Mouse (Mus musculus) CH12.LX (cell line): ENCODE data around the gene Psma6.

Experiments
- CHD2 ChIP-seq: IDR thresholded peaks from 2 replicates; pipeline ENCODE4 v1.6.1; 2011; ENCODE audit warnings: low read length, improper control_type of control experiment
- CTCF ChIP-seq, 2 experiments: IDR thresholded peaks in 1 of 2; conservative IDR thresholded peaks in 1 of 2; 2 replicates each; pipeline ENCODE4 v1.5.1; 2011 to 2012; ENCODE audit warnings: low read depth in 2 of 2, low read length in 2 of 2, improper control_type of control experiment in 1 of 2, inconsistent platforms in 1 of 2, mild to moderate bottlenecking in 1 of 2, moderate library complexity in 1 of 2
- MEF2A ChIP-seq: IDR thresholded peaks from 2 replicates; pipeline ENCODE4 v1.6.1; 2014; ENCODE audit warnings: low read depth, mild to moderate bottlenecking, inconsistent platforms, low read length, improper control_type of control experiment, borderline replicate concordance
- POLR2A ChIP-seq: IDR thresholded peaks from 2 replicates; pipeline ENCODE4 v1.6.1; 2011; ENCODE audit warnings: low read depth, mild to moderate bottlenecking, improper control_type of control experiment, low read length
- RCOR1 ChIP-seq: conservative IDR thresholded peaks from 2 replicates; pipeline ENCODE4 v1.6.1; 2012; ENCODE audit warnings: low read depth, mild to moderate bottlenecking, inconsistent platforms, low read length, improper control_type of control experiment
- USF2 ChIP-seq: conservative IDR thresholded peaks from 2 replicates; pipeline ENCODE4 v1.6.1; 2011; ENCODE audit warnings: low read depth, low read length, improper control_type of control experiment
- ZC3H11A ChIP-seq: IDR thresholded peaks from 2 replicates; pipeline ENCODE4 v1.6.1; 2012; ENCODE audit warnings: low read depth, mild to moderate bottlenecking, inconsistent platforms, low read length, improper control_type of control experiment

DNA sequence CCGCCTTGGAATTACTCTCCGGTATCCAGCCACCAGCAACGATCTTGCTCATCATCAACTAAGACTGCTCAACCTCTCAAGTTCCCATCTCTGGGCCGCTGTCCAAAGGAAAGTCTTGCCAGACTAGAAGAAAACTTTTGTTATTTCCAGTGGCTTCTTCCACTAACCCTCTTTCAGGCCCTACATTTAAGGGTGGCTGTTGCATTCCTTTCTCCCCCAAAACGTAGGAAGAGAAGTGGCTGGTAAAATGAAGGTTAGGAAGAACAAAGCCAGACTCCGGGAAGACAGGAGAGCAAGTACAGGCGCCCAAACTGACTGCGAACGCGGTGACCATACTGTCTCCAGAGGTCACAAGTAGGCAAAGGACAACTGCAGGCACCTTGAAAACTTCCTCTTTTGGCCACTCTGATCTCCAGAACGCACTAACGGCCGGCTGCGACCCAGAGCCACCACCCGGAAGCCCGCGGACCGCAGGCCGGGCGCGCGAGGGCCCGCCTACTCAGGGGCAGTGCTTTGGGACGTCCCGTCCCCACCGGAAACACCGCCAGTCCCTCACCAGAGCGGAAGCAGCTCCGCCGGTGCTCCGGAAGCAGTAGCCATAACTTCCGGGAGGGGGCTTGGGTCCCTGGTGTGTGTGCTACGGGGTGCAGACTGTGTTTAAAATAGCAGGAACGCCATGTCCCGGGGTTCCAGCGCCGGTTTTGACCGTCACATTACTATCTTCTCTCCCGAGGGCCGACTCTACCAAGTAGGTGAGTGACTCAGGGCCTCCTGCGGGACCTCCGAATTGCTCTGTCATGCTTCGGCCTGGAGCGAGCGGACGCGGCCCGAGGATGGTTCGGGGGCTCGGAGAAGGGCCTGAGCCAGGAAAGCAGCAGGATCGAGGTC lies 14.5 kb downstream of the Psma6 start:
- peak; percentile 91 for TF ChIP-seq POLR2A
- TF ChIP-seq MEF2A: peak; percentile 75; the same call in 1 of the 2 replicates
- peak; percentile 86 for TF ChIP-seq CHD2
- peak in 1 of 2 experiments; percentile 28; a peak in 2 of 4 replicates for TF ChIP-seq CTCF (conservative IDR thresholded peaks at IDR 0.05 in 1 of 2, IDR thresholded peaks at IDR 0.05 in 1 of 2; ENCODE audit: low read depth in 2 of 2, low read length in 2 of 2)
- TF ChIP-seq ZC3H11A: no peak
- no peak; the same call in 1 of the 2 replicates for TF ChIP-seq RCOR1
- TF ChIP-seq USF2: no peak
